Mouse (Mus musculus): Measurements from ENCODE around the gene Gm45062.

The Gm45062 gene

DNA sequence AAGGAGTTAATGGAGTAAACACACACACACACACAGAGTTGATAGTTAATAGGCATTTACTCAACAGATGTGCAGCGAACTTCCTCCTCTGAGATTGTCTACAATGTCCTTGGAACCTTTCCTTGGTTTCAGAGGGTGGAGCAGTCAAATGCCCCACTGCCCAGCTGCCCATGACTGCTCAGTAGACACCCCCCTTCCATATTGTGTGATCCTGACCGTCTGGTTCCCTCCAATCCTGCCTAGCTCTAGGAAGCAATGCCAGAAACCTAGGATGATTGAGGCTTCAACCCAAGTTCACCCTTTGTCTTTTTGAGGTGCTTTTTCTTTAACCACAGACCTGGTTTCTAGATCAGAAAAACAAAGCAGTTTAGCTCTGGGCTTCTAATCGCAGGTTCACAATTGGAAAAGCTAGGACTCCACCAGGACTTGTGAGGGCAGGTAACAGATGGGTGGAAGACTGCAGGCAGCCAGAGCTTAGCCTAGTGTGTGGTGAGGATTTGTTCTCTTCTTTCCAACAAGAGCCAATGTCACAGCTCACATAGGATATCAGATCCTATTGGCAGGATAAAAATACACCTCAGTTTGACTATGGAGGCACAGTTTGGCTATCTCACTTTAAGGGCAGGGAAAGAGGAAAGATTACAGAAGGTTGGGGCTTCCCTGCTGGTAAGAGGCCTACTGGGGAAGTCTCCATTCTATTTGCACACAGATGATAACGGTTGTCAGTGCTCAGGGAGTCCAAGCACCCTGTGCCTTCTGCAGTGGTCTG, 360.5 kb downstream of the Gm45062 start:
- no peak for DNase-seq (ENCODE audit: extremely low spot score)

DNA sequence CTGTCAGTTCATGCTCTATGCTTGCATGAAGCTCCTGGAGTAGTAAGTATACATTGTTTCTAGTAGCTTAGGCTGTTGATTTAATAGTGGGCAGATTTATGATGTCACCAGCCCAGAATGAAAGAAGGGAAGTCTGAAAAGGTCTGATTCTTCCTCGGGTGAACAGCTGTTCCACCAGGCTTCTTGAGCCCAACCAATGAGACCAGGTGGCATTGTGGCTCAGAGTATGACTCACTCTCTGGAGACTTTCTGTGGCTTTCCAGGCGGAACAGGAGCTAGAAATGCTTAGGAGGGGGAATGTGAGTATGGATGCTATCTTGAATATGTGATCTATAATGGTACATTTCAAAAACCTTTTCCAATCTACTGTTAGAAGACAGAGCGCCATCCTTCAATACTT, 363.8 kb downstream of the Gm45062 start:
- DNase-seq (ENCODE audit: extremely low spot score) = no peak

DNA sequence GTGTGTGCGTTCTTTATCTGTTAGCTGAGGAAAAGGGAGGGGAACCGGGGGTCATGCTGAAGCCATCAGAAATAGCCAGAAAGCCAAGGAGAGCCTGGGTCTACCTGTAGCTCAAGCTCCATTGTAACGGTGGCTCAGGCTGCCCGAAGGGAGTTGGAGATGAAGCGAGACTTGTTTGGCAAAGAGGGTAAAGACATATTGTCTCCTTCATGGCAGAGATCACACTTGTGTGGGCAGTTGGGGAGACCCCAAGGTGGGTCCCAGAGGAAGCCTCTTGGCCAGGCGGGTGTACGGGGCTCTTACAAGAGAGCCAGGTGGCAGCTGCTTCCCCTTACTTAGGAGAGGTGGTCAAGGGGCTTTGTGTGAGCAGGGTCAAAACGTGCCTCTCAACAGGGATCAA, 369.0 kb downstream of the Gm45062 start:
- no peak for DNase-seq (ENCODE audit: extremely low spot score)

DNA sequence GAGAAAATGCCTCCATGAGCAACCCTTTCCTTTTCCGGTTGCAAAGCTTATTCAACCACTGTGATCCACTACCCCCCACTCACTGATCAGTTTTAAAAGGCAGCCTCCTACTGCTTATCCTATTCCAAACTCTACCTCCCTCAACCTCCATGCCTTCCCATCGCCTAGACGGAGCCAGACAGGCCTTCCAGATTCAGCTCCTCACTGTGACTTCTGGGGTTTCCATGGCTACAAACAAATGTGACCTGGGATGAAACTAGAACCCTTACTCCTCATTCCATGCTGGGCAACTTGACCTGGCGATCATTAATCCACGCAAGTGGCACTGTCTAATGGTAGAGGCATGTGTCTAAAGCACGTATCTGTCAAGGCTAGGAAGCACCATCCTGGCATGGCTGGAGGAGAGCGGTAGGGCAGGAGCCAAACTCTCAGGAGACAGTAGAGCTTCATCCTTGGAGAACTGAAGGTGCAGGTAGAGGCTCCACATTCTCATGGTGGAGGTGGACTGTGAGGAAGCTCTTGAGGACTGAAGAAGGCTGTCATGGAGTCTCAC, 369.5 kb downstream of the Gm45062 start:
- DNase-seq (ENCODE audit: extremely low spot score) = no peak

DNA sequence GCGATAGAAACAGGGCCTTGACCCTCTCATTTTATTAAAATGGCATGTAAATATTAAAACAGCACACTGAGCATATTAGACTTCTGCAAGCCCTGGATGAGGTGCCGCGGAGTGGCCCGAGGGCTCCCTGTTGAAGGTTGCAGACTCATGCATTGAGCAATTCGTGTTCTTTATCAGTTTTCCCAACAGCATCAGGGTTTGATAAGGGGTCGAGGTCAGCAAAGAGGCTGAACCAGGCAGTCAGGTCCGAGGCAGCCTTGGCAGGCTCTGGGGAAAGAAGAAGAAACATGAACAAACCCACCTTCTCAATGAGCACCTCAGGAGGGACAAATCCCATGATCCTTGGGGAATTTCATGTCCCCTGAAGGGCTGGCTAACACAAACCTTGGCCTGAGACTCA, 371.3 kb downstream of the Gm45062 start:
- DNase-seq (ENCODE audit: extremely low spot score) = no peak

DNA sequence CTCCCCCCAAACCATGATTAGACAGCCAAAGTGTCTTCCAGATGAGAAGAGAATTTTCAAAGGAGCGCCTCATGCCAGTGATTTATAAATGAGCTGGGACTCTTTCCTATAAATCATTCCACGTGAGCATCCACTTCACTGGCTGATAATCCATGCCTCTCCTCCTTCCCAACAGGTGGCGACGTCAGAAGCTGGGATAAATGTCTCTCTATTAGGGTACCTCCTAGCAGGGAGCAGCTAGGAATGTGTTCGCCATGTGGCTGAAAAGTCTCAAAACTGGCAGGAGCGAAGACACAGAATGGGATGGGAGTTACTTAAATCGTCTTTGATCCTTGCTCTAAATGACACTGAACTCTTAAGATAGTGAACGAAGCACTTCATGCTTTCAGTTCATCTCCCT, 372.1 kb downstream of the Gm45062 start:
- DNase-seq (ENCODE audit: extremely low spot score) = no peak

DNA sequence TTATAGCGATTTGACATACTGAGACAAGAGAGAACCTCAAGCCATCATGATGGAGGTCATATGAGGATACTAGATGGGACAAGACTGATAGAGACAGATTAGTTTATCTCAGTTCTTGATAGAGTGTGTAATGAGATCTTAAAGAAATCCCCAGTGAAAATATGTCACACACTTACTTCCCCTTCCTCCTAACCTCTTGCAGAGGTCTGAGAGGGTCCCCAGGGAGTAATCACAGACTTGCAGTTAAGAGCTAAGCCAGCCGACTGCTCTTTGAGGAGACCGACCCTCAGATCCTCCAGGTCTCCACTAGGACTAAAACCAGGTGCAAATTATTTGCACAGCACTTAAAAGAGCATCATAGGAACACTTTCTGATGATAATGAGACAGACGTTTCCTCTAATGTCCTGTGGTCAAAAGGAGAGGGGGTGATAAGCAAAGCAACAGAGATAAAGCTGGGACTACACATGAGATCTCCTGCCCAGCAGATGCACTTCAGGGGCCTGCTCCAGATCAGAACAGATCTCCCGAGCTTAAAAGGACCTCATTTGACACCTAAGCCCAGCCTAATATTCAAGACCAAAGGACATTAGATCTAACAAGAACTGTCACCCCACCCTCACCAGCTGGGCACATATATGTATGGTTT, 372.9 kb downstream of the Gm45062 start:
- DNase-seq (ENCODE audit: extremely low spot score) = no peak

DNA sequence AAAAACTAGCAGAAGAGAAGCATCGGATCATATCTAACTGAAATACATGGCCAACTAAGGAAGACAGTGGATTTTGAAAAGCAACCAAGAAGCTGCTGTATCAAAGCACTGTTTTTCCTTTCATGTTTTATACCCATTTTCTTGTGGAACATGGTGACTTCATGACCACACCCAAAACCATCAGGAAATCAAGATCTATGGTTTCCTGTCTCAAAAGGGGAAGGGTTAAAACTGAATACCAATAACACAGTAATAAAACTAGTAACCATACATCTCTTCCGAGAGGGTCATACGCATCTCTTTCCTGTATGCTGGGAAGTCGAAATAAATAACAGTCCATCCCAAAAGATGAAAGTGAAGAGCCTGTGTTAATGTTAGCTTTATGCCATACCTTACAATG, 373.5 kb downstream of the Gm45062 start:
- no peak for DNase-seq (ENCODE audit: extremely low spot score)

DNA sequence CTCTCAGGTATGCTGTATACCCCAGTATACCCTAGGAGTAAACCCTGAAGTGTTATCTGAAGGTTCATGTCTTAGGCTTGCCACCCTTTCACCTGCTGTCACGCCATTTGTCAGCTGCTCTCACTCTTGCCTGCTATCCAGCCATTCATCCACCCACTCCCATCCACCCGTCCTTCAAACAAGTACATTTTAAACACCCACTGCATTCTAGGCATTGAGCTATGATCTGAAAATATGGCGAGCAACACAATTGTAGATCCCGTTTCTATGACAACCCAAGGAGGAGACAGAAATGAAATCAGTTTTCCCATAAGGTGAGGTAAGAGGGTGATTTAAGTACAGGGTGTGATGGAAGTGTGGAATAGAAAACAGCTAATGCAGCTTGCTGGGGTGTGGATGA, 378.9 kb downstream of the Gm45062 start:
- DNase-seq (ENCODE audit: extremely low spot score) = no peak

DNA sequence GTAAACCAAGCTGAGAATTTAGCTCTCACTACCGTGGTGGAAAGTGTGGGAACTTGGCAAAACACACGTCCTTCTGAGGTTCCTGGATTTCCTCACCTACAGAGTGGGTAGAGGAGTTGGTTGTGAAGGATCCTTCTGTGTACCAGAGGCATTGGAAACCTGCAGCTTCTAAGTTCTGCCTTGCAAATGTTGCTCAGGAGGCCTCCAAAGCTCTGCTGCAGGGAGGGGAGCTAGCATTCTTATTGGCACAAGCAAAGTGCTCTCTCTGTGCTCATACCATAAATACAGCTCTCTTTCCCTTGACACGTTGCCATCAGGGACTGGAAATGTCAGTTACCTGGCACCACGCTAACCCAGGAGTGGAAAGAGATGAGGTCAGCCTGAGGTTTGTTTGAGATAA, 379.6 kb downstream of the Gm45062 start:
- DNase-seq (ENCODE audit: extremely low spot score) = no peak

DNA sequence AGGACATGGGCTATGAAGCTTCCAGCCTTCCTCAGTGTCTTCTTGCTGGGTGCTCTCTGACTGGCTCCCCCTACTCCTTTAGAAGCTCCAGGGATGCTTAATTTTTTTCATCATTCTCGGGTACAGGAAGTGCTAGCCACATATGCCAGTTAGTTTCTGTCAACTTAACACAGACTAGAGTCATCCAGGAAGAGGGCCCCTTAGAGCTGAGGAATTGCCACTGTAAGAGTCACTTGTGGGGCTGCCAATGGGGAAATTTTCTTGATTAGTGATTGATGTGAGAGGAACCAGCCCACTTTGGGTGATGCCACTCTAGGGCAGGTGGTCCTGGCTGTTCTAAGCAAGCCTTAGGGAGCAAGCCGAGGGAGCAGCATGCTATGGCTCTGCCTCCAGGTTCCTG, 380.3 kb downstream of the Gm45062 start:
- no peak for DNase-seq (ENCODE audit: extremely low spot score)

DNA sequence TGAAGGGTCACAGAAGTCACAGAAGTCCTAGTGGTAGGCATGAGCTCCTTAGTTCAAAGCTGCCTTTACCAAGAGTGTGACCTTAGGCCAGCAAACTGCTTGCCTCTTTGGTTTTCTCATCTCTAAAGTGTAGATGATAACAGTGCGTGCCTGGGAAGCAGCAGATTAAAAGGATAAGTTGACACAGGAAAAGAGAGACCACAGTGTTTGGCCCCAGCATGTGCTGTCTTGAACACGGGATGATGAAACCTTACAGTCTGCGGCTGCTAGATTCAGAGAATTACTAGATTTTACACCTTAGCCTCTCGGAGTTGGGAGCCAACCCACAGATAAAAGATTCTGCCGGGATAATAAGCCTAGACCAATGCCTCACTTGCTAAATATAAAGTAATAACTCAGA, 381.6 kb downstream of the Gm45062 start:
- no peak for DNase-seq (ENCODE audit: extremely low spot score)

DNA sequence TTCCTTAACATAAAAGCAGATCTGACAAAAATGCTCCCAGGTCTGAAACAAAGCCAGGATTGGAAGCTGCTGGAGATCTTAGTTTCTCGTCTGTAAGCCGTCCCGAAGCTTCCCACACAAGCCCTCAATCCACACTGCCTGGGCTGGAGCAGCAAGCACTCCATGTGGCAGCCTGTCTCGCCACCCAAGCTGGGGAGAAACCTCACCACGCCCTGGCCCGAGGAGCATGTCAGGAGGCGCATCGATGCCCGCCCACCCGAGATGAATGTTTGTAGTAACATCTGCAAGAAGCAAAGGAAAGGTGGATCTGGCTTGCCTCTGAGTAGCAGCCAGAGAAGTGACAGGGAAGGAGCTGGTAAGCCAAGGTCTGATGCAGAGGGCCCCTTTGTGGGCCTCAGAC, 385.5 kb downstream of the Gm45062 start:
- DNase-seq (ENCODE audit: extremely low spot score) = no peak

DNA sequence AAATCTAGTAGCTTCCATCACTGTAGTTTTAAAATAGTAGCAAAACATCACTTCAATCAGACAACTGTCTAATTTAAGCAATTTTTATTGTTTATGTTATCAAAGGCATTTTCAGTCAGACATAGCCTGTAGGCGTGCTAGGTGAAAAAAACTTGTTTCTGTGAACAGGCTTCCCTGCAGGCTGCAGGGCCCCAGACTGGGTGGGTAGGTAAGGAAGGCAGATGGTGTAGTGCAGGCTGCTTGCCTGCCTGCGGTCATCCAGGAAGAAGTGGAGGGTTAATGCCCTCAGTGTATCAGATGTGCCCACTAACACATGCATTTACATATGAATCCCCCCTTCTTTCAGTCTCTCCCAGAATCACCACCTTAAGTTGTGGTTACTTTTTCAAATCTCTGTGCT, 386.5 kb downstream of the Gm45062 start:
- DNase-seq (ENCODE audit: extremely low spot score) = no peak

All from embryo, embryonic 9.5 days (tissue).